Mouse (Mus musculus): ENCODE results near the gene Bsn.

- TF ChIP-seq CTCF (IDR thresholded peaks at IDR 0.05; ENCODE audit: low read depth, low read length) (no peak), POLR2A (IDR thresholded peaks at IDR 0.05; ENCODE audit: borderline replicate concordance, low read depth, low read length) (no peak)
Measured at GRCm38 (mm10) chr9:108187616-108188015, 2.6 kb downstream of the Bsn start.
